Mouse (Mus musculus): ENCODE measurements around the gene Cd93.

DNA sequence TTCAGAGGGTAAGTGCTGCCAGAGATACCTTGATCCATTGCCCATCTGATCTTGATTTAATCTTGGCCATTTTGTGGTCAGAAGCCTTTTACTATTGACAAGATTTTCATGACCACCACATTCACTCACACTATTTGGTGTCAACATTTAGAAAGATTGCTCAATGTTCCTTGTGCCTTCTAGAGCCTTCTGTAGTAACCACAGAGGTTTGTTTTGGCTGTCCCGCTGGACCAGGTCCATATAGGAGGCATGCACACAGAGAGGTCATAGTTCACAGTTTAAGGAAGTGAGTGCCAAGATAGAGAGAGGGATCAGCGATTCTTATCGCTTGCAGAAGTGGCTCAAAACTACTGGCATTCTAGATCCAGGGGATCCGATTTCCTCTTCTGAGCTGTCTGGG lies 48.7 kb upstream of the Cd93 start:
- TF ChIP-seq POLR2A (IDR thresholded peaks at IDR 0.05; ENCODE audit: borderline replicate concordance, extremely low read depth, insufficient read depth, insufficient read length, poor library complexity, severe bottlenecking) (no peak), CTCF (IDR thresholded peaks at IDR 0.05; ENCODE audit: borderline replicate concordance, extremely low read depth, insufficient read depth, insufficient read length) (no peak)

Measured in brain, embryonic 14.5 days (tissue).